Mouse (Mus musculus): ENCODE measurements around the gene Zbtb48.

GRCm38 (mm10) chr4:152021568-152022097 is 5.8 kb downstream of the Zbtb48 start:
- TF ChIP-seq CTCF (IDR thresholded peaks at IDR 0.05; ENCODE audit: low read depth) (no peak), EP300 (IDR thresholded peaks at IDR 0.05; ENCODE audit: low read depth) (no peak)
